Mouse (Mus musculus): Measurements from ENCODE around the gene Dhx40. TPM values are rescaled to one million over a fixed set of nuclear protein-coding genes. Genes with fewer than 3 reads are reported as not detected.

Gene Dhx40
- total RNA-seq, 2 experiments from 2014 or later: 32.3 to 45.7 TPM

Other genes starting within 250 kb of the Dhx40 start
- 170 and 241 TPM in 2 replicates for gene Vmp1, start 123.9 kb downstream of the Dhx40 start, total RNA-seq (2015; ENCODE audit: low replicate concordance)
- 162 and 218 TPM in 2 replicates for gene Vmp1, start 123.9 kb downstream of the Dhx40 start, total RNA-seq (2017; ENCODE audit: low replicate concordance)
- 6.9 and 8.8 TPM in 2 replicates for gene Ptrh2, start 123.8 kb downstream of the Dhx40 start, total RNA-seq (2015; ENCODE audit: low replicate concordance)
- 9.5 TPM in 2 replicates for gene Ptrh2, start 123.8 kb downstream of the Dhx40 start, total RNA-seq (2017; ENCODE audit: low replicate concordance)
- 232 and 330 TPM in 2 replicates for gene Cltc, start 50.2 kb downstream of the Dhx40 start, total RNA-seq (2015; ENCODE audit: low replicate concordance)
- 190 and 199 TPM in 2 replicates for gene Cltc, start 50.2 kb downstream of the Dhx40 start, total RNA-seq (2017; ENCODE audit: low replicate concordance)
- 0.19 and 1.5 TPM in 2 replicates for gene Ypel2, start 186.0 kb upstream of the Dhx40 start, total RNA-seq (2015; ENCODE audit: low replicate concordance)
- 0.56 and 0.68 TPM in 2 replicates for gene Ypel2, start 186.0 kb upstream of the Dhx40 start, total RNA-seq (2017; ENCODE audit: low replicate concordance)